Mouse (Mus musculus): ENCODE results near the gene Cdh4. TPM values are rescaled to one million over a fixed set of nuclear protein-coding genes. Genes with fewer than 3 reads are reported as not detected.

The Cdh4 gene
- polyA plus RNA-seq, 1 experiment, result 0.36 TPM

- H3K4me1 ChIP-seq (ENCODE audit: control insufficient read depth, insufficient read depth, low read length), result no peaks in the 10 kb centered on the region
- H3K27me3 ChIP-seq (ENCODE audit: control insufficient read depth, insufficient read depth, low read length), result no peaks in the 10 kb centered on the region
- H3K27ac ChIP-seq (ENCODE audit: control insufficient read depth, insufficient read depth, low read depth, low read length), result no peak overlapping the region
- TF ChIP-seq CTCF (IDR thresholded peaks at IDR 0.05; ENCODE audit: control insufficient read depth, insufficient read depth, insufficient replicate concordance, low read depth, low read length), result no peak
- no peak for TF ChIP-seq POLR2A (IDR thresholded peaks at IDR 0.05; ENCODE audit: control insufficient read depth, low read depth, low read length)
- no peak overlapping the region for H3K4me3 ChIP-seq (ENCODE audit: control insufficient read depth, low read depth, low read length)
- H3K36me3 ChIP-seq (ENCODE audit: control insufficient read depth, insufficient read depth, low read length), result no peaks in the 10 kb centered on the region
Measured at GRCm38 (mm10) chr2:179562350-179562749, 120.1 kb downstream of the Cdh4 start.

GRCm38 (mm10) chr2:179565611-179566010 lies 123.4 kb downstream of the Cdh4 start:
- Histone ChIP-seq H3K27me3 (ENCODE audit: control insufficient read depth, insufficient read depth, low read length) (no peaks in the 10 kb centered on the region), H3K27ac (ENCODE audit: control insufficient read depth, insufficient read depth, low read depth, low read length) (no peak overlapping the region), H3K4me1 (ENCODE audit: control insufficient read depth, insufficient read depth, low read length) (no peaks in the 10 kb centered on the region), H3K4me3 (ENCODE audit: control insufficient read depth, low read depth, low read length) (no peak overlapping the region), H3K36me3 (ENCODE audit: control insufficient read depth, insufficient read depth, low read length) (no peaks in the 10 kb centered on the region)
- TF ChIP-seq CTCF (IDR thresholded peaks at IDR 0.05; ENCODE audit: control insufficient read depth, insufficient read depth, insufficient replicate concordance, low read depth, low read length), result no peak
- no peak for TF ChIP-seq POLR2A (IDR thresholded peaks at IDR 0.05; ENCODE audit: control insufficient read depth, low read depth, low read length)

- H3K4me1 ChIP-seq (ENCODE audit: control insufficient read depth, insufficient read depth, low read length), result no peaks in the 10 kb centered on the region
- no peak overlapping the region for H3K27ac ChIP-seq (ENCODE audit: control insufficient read depth, insufficient read depth, low read depth, low read length)
- TF ChIP-seq POLR2A (IDR thresholded peaks at IDR 0.05; ENCODE audit: control insufficient read depth, low read depth, low read length) (no peak), CTCF (IDR thresholded peaks at IDR 0.05; ENCODE audit: control insufficient read depth, insufficient read depth, insufficient replicate concordance, low read depth, low read length) (no peak)
- H3K27me3 ChIP-seq (ENCODE audit: control insufficient read depth, insufficient read depth, low read length), result no peaks in the 10 kb centered on the region
- H3K4me3 ChIP-seq (ENCODE audit: control insufficient read depth, low read depth, low read length), result no peak overlapping the region
- no peaks in the 10 kb centered on the region for H3K36me3 ChIP-seq (ENCODE audit: control insufficient read depth, insufficient read depth, low read length)
Measured at GRCm38 (mm10) chr2:179567886-179568285, 125.7 kb downstream of the Cdh4 start.

- no peaks in the 10 kb centered on the region for H3K36me3 ChIP-seq (ENCODE audit: control insufficient read depth, insufficient read depth, low read length)
- H3K4me3 ChIP-seq (ENCODE audit: control insufficient read depth, low read depth, low read length), result no peak overlapping the region
- TF ChIP-seq POLR2A (IDR thresholded peaks at IDR 0.05; ENCODE audit: control insufficient read depth, low read depth, low read length) (no peak), CTCF (IDR thresholded peaks at IDR 0.05; ENCODE audit: control insufficient read depth, insufficient read depth, insufficient replicate concordance, low read depth, low read length) (no peak)
- H3K27me3 ChIP-seq (ENCODE audit: control insufficient read depth, insufficient read depth, low read length), result no peaks in the 10 kb centered on the region
- no peaks in the 10 kb centered on the region for H3K4me1 ChIP-seq (ENCODE audit: control insufficient read depth, insufficient read depth, low read length)
- H3K27ac ChIP-seq (ENCODE audit: control insufficient read depth, insufficient read depth, low read depth, low read length), result no peak overlapping the region
Measured at GRCm38 (mm10) chr2:179569171-179569570, 126.9 kb downstream of the Cdh4 start.

- no peak overlapping the region for H3K27ac ChIP-seq (ENCODE audit: control insufficient read depth, insufficient read depth, low read depth, low read length)
Measured at GRCm38 (mm10) chr2:179571175-179571769, 129.0 kb downstream of the Cdh4 start.

GRCm38 (mm10) chr2:179573331-179573730 lies 131.1 kb downstream of the Cdh4 start:
- H3K27me3 ChIP-seq (ENCODE audit: control insufficient read depth, insufficient read depth, low read length), result no peaks in the 10 kb centered on the region
- H3K4me1 ChIP-seq (ENCODE audit: control insufficient read depth, insufficient read depth, low read length), result no peaks in the 10 kb centered on the region
- H3K27ac ChIP-seq (ENCODE audit: control insufficient read depth, insufficient read depth, low read depth, low read length), result no peak overlapping the region
- TF ChIP-seq CTCF (IDR thresholded peaks at IDR 0.05; ENCODE audit: control insufficient read depth, insufficient read depth, insufficient replicate concordance, low read depth, low read length), result no peak
- TF ChIP-seq POLR2A (IDR thresholded peaks at IDR 0.05; ENCODE audit: control insufficient read depth, low read depth, low read length), result no peak
- no peak overlapping the region for H3K4me3 ChIP-seq (ENCODE audit: control insufficient read depth, low read depth, low read length)
- H3K36me3 ChIP-seq (ENCODE audit: control insufficient read depth, insufficient read depth, low read length), result no peaks in the 10 kb centered on the region

More at GRCm38 (mm10) chr2:179571175-179571769, 129.0 kb downstream of the Cdh4 start:
- H3K4me1 ChIP-seq (ENCODE audit: control insufficient read depth, insufficient read depth, low read length), result no peaks in the 10 kb centered on the region
- H3K27me3 ChIP-seq (ENCODE audit: control insufficient read depth, insufficient read depth, low read length), result no peaks in the 10 kb centered on the region
- H3K4me3 ChIP-seq (ENCODE audit: control insufficient read depth, low read depth, low read length), result no peak overlapping the region
- TF ChIP-seq POLR2A (IDR thresholded peaks at IDR 0.05; ENCODE audit: control insufficient read depth, low read depth, low read length) (no peak), CTCF (IDR thresholded peaks at IDR 0.05; ENCODE audit: control insufficient read depth, insufficient read depth, insufficient replicate concordance, low read depth, low read length) (no peak)
- no peaks in the 10 kb centered on the region for H3K36me3 ChIP-seq (ENCODE audit: control insufficient read depth, insufficient read depth, low read length)

GRCm38 (mm10) chr2:179573786-179574185 lies 131.6 kb downstream of the Cdh4 start:
- H3K36me3 ChIP-seq (ENCODE audit: control insufficient read depth, insufficient read depth, low read length), result no peaks in the 10 kb centered on the region
- H3K27me3 ChIP-seq (ENCODE audit: control insufficient read depth, insufficient read depth, low read length), result no peaks in the 10 kb centered on the region
- no peak overlapping the region for H3K27ac ChIP-seq (ENCODE audit: control insufficient read depth, insufficient read depth, low read depth, low read length)
- H3K4me3 ChIP-seq (ENCODE audit: control insufficient read depth, low read depth, low read length), result no peak overlapping the region
- TF ChIP-seq POLR2A (IDR thresholded peaks at IDR 0.05; ENCODE audit: control insufficient read depth, low read depth, low read length) (no peak), CTCF (IDR thresholded peaks at IDR 0.05; ENCODE audit: control insufficient read depth, insufficient read depth, insufficient replicate concordance, low read depth, low read length) (no peak)
- no peaks in the 10 kb centered on the region for H3K4me1 ChIP-seq (ENCODE audit: control insufficient read depth, insufficient read depth, low read length)

Measured in testis, adult 2 months (tissue).